Mouse (Mus musculus) v-Abl transformed pro-B cells (cell line): ENCODE measurements around the gene Pycr2.

ENCODE experiments used
- in situ Hi-C, 2 experiments: fragments of 400-800 bp; cut with MboI; formaldehyde crosslinking; loops; one replicate each; pipeline ENCODE4 v1.15.1; 2025; ENCODE audit not compliant: unreplicated experiment in 2 of 2

Pycr2 gene

DNA sequence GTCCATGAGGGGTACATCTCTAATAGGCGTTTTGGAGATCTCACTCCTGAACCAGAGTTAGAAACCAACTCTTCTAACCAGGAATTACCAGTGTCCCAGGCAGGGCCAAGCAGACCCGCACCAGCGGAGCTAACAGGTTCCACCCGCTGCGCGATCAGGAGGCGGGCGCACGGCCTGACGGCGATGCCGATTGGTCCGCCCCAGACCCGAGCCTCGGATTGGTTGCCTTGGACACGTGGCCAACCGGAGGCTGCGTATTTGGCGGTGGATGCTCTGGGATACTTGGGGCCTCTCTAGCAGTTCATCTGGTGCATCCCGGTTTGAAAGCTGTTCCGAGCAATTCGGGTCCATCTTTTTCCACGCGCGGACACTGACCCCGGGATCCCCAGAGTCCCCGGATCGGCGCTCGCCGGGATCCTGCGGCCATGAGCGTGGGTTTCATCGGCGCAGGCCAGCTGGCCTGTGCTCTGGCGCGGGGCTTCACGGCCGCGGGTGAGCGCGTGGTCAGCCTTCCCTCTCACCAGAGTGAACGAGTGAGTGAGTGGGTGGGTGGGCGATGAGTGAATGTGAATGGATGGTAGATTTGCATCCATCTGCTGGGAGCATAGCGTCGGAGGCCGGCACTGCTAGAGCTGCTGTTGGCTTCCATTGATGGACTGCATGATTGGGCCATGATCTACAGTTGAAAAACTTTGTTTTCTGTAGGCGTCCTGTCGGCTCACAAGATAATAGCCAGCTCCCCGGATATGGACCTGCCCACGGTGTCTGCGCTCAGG is at the start of gene Pycr2:
TSS of gene Pycr2 (plus strand) at position 255 of the 776 bp plus-strand sequence.
- in situ Hi-C loops = loop anchor here (5.0 to 25.0 kb wide), 4 partner anchors 68 to 958 kb away; no protein-coding TSS in a partner anchor

DNA sequence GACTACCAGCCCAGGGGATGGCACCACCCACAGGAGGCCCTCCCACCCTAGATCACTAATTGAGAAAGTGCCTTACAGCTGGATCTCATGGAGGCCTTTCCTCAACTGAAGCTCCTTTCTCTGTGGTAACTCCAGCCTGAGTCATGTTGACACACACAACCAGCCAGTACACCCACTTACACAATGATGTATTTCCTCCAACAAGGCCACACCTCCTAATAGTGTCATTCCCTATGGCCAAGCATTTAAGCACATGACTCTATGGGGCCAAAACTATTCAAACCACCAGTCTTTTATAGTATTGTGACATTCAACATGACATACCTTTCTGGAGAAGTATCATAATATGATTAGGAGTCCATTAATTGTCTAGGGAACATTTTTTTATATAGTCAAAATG is 45.3 kb upstream of the Pycr2 start:
- in situ Hi-C loops = loop anchor here (5.0 kb wide), 1 partner anchor 51 kb away; no protein-coding TSS in a partner anchor

DNA sequence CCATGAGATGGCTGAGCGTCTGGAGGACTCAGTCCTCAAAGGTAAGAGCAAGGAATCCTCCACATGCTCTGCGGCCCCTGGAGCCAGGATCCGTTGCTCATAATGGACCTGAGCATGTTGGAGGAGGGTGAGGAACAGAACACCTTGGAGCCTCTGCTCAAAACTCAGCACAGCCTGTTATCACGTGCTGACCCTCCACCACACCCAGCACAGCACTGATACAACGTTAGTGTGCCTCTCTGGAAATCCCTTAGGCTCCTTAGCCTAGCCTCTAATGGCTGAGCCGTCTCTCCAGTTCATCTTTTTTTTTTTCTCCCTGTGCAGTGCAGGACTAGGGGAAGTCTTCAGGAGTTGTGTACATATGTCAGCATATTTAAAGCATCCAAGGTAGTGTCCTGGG is 44.1 kb upstream of the Pycr2 start:
- in situ Hi-C loops = no loop called here

DNA sequence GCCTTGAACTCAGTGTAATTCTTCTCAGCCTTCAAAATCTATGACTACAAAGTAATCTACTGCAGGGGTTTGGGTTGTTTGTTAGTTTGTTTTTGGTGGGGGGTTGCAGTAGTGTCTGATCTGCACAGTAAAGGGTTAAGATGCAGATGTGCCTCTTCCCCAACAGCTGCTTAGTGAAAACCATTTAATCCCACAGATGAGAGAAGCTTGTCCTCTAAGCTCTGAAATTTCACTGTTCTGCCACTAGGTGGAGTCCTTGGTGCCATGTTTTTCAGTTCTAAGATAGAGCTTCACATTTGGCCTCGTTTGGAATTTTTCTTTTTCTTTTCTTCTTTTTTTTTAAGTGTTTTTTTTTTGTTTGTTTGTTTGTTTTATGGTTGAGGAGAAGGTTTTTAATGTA is 40.5 kb upstream of the Pycr2 start:
- in situ Hi-C loops = no loop called here

DNA sequence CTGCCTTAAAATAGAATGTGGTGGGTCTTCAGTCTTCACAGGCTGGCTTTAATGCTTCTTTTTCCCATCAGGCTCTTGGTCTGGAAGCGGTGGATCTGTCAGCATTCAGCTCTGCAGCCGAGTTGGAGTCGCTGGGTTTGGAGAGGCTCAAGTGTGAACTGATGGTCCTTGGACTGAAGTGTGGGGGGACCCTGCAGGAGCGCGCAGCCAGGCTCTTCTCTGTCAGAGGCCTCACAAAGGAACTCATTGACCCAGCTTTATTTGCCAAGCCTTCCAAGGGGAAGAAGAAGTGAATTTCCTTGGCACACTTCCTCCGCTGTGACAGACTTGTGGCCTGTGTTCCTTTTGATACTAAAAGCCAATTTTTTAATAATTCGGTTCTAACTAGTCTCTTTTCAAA is 38.1 kb upstream of the Pycr2 start:
- in situ Hi-C loops = no loop called here

DNA sequence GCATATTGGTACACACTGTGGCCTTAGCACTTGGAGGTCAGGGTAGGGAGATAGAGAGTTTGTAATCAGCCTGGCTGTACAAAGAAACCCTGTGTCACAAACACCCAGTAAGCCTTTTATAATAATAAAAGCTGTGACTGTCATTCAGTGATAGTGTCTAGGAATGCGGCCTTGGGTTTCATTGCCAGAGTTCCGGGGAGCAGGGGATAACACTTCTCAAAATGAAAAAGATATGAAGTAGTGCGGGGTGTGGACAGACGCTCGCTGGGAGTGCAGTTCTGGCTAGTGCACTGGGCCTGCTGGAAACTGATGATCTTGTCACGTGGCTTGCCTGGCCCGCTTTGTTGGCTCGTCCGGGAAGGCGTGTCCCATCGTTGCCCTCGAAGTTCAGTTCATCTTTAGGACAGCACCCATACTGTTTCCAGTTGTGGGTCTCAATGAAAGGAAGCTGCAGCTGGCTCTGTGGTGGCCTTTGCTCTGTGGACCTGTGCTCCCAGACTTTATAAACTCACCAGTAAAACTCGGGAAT is 33.9 kb upstream of the Pycr2 start:
- in situ Hi-C loops = loop anchor here in 1 of 2 experiments (10.0 kb wide), 2 partner anchors 675 to 745 kb away; no protein-coding TSS in a partner anchor

DNA sequence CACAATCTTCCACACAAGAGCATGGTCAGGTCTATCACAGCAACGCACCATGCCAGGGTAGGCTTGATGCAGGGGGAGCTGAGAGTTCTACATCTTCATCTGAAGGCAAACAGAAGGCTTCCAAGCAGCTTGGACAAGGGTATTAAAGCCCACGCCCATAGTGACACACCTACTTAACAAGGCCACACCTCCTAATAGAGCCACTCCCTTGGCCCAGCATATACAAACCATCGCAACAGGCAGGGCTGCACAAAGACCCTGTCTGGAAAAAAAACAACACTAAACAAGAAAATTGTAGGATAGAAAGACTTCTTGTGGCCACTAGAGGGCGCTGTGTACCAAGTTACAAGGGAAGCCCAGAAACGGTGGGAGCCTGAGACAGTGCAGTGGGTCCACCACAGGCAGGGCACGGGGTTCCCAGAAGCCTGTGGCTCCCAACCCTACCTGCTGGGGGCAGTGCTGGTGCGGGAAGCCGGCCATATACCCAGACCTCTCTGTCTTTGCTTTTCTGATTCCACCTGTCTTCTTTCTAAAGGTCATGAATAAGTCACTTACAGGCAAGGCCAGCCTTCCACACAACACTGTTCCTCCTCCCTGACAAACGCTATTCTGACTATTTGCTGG is 30.1 kb upstream of the Pycr2 start:
- in situ Hi-C loops = loop anchor here in 1 of 2 experiments (10.0 kb wide), 2 partner anchors 671 to 741 kb away; no protein-coding TSS in a partner anchor

DNA sequence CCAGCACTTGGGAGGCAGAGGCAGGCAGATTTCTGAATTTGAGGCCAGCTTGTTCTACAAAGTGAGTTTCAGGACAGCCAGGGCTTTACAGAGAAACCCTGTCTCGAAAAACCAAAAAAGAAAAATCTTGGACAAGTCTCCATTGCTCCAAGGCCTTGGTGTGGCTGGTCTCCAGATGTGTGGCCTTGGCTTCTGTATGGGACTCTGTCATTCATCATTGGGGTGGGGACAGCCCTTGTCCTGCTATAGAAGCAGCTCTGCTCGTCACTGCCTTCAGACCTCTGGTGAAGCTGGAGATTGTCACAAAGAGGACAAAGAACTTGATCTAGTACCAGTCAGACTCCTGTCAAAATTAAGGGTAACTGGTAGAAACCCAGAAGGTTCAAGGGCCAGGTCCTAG is 29.5 kb upstream of the Pycr2 start:
- in situ Hi-C loops = loop anchor here (5.0 to 25.0 kb wide), 6 partner anchors 38 to 963 kb away; partner anchors contain the start of gene Lbr (in 1 of the 2)

DNA sequence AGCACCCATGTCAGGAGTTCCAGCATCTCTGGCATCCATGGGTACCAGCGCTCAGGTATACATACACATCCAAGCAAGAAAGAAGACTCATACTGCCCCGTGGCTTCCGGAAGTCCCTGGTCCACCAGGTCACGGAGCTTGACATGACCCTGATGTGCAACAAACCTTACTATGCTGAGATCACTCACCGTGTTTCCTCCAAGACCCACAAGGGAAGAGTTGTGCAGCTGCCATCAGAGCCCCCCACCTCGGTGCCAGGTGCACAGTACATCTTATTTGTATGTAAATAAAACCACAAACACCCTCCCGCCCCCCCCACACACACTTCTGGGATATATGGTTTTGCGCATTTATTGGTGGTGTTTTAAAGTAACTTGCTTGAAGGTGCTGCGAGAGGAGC is 29.0 kb upstream of the Pycr2 start:
- in situ Hi-C loops = loop anchor here (5.0 to 25.0 kb wide), 6 partner anchors 37 to 962 kb away; partner anchors contain the start of gene Lbr (in 1 of the 2)

DNA sequence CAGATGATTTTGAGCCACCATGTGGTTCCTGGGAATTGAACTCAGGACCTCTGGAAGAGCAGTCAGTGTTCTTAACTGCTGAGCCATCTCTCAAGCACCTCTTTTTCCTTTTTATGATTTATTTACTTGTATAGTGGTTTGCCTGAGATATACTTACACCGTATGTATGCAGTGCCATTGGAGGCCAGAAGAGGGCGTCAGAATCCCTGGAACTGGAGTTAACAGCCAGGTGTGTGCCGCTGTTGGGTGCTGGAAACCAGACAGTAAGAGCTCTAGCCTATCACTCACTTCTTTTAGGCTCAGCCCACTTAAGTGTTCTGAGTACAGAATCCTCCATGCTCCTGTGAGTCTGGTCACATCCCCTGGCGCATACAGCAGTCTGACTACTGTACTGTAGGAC is 26.6 kb upstream of the Pycr2 start:
- in situ Hi-C loops = loop anchor here (5.0 to 25.0 kb wide), 6 partner anchors 35 to 960 kb away; partner anchors contain the start of gene Lbr (in 1 of the 2)

DNA sequence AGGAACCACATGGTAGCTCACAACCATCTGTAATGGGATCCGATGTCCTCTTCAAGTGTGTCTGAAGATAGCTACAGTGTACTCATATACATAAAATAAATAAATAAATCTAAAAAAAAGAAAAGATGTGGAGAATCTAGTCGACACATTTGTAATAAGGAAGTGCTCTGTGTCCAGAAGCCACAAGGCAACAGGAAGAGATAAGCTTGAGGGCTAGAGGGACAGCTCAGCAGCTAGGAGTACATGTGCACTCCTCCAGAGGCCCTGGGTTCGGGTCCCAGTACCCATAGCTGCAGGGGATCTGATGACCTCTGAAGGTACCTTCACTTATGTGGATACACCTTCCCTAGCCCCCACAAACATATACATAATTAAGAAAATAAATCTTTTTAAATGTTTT is 22.3 kb upstream of the Pycr2 start:
- in situ Hi-C loops = loop anchor here (10.0 to 25.0 kb wide), 3 partner anchors 273 to 956 kb away; partner anchors contain the start of gene Lbr (in 1 of the 2)

DNA sequence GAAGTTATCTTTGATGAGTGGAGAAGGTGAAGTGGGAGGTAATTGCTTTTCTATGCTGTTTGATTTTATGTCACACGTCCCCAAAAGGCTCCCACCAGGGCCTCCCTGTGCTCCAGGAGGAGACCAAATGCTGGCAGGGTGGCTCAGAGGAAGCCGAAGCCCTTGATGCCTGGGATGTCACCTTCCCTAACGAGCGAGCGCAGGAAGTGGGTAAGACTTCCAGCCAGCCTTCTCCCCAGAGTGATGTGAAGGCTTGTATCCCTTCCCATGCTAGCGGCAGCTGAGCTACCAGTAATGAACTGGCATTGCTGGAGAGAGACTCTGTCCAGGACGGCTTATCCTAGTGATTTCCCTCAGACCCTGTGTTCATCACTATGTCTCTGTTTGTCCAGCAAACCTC is 20.4 kb upstream of the Pycr2 start:
- in situ Hi-C loops = loop anchor here (10.0 to 25.0 kb wide), 3 partner anchors 271 to 954 kb away; partner anchors contain the start of gene Lbr (in 1 of the 2)

DNA sequence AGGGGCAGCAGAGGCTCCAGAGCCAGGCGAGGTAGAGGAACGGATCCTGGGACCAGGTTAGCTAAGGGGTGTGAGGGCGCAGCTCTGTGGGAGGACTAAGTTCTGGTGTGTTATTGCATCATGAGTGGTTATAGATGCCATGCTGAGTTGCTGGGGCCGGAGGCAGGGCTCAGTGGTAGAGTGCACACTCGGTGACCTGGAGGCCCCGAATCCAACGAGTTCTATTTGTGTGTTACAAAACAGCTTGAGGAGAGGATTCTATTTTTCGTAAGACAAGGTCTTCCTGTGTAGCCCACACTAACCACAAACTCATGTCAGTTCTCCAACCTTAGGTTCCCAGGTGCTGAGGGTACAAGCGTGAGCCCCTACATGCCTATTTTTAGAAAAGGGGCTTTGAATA is 19.6 kb upstream of the Pycr2 start:
- in situ Hi-C loops = loop anchor here (10.0 to 25.0 kb wide), 3 partner anchors 270 to 953 kb away; partner anchors contain the start of gene Lbr (in 1 of the 2)

DNA sequence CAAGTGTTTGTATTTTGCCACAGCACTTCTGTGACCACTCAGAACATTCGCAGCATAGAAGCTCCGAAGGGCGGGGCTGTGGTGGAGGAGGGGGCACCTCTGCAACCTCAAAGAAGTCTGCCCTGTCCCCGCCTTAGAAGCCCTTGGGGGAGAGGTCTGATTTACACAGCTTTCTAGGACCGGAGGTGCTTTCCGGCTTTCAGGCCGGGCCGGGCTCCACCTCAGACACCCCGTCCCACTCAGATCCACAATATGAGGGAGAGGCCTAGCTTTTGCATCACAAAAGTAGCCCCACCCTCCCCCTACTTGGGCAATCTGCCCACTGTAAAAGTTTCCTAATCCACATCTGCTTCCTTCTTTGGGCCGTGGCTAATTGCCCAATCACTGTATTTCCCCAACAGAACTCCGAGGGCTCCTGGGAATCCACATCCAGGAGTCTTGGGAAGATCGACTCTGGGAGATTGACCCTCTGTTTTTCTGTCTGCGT is 15.5 kb upstream of the Pycr2 start:
- in situ Hi-C loops = loop anchor here (10.0 to 25.0 kb wide), 3 partner anchors 266 to 949 kb away; partner anchors contain the start of gene Lbr (in 1 of the 2)

DNA sequence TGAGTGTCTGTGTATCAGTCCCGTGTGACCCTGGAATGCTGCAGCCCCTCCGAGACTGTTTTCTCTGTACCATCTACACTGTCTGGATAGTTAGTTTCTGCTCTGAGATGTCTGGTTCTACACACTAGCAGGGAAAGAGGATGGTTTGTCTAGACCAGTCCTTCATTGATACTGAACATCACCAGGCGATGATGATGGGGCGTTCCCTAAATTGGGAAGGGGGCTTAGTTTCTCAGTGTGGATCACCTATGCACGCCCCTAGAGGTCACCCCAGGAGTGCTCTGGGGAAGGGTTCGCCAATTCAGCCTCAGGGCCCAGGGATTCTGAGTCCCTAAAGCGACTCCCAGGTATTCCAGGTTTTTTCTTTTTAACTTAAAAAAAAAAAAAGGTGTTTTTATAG is 14.9 kb upstream of the Pycr2 start:
- in situ Hi-C loops = loop anchor here (10.0 to 25.0 kb wide), 3 partner anchors 266 to 948 kb away; partner anchors contain the start of gene Lbr (in 1 of the 2)

DNA sequence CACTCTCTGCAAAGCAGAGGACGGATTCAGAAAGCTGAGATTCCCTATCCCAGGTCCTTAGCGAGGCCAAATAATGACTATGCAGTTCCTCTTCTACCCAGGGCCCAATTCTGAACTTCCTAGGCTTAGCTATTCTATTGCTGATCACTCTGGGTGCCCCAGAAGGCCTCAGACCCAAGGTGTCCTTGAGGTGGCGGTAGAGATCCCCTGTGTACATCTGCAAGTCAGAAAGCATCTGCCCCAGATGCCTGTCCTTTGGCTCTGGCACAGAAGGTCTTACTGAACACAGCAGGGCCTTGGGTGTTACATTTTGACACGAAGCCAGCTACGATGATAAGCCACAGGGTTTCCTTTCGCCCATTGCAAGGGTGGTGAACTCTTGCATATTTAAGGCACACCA is 14.3 kb upstream of the Pycr2 start:
- in situ Hi-C loops = loop anchor here (10.0 to 25.0 kb wide), 4 partner anchors 265 to 947 kb away; partner anchors contain the start of gene Lbr (in 1 of the 2)

DNA sequence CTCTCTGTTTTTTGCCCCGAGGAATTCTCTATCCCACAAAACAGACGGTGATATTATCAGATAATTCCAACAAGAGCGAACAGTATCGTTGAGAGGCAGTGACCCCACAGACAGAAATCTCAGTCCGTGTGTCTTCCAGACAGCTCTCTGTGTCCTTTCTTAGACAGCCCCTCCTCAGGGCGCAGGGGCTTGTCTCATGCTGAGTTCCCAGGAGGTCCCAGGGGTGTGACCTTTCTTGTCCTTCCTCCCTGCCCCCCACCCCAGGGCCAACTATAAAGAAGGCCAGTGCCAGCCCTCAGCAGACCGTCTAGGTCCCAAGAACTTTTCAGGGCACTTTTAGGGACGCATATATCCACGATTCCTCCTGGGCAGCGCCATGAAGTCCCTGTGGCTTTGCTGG is 11.3 kb upstream of the Pycr2 start, which contains the start of gene Lefty2:
TSS of gene Lefty2 (plus strand) at position 301 of the 400 bp plus-strand sequence.
- in situ Hi-C loops = loop anchor here in 1 of 2 experiments (10.0 to 25.0 kb wide), 3 partner anchors 344 to 944 kb away; partner anchors contain the start of gene Lbr

DNA sequence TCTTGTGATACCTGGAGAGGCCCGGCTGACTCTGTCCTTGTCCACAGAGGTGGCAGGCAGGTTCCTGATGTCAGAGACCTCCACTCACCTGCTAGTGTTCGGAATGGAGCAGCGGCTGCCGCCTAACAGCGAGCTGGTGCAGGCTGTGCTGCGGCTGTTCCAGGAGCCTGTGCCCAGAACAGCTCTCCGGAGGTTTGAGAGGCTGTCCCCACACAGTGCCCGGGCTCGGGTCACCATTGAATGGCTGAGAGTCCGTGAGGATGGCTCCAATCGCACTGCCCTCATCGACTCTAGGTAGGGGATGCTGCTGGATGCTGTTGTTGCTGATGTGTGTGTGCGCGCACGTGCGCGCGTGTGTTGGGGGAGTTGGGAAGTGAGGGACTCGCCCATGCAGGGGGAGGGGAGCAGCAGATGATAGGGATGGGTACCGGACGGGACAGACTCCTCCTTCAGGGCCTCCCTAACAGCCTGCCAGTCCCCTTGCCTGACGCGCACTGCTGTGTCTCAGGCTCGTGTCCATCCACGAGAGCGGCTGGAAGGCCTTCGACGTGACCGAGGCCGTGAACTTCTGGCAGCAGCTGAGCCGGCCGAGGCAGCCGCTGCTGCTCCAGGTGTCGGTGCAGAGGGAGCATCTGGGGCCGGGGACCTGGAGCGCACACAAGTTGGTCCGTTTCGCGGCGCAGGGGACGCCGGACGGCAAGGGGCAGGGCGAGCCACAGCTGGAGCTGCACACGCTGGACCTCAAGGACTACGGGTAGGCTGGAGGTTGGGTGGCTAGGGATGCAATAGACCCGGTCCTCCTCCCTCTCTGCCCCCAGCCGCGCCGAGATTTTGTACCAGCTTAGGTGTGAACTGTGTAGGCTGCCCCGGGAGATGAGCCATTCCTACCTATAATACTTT is 9.8 kb upstream of the Pycr2 start:
- in situ Hi-C loops = loop anchor here in 1 of 2 experiments (10.0 to 25.0 kb wide), 3 partner anchors 343 to 943 kb away; partner anchors contain the start of gene Lbr

DNA sequence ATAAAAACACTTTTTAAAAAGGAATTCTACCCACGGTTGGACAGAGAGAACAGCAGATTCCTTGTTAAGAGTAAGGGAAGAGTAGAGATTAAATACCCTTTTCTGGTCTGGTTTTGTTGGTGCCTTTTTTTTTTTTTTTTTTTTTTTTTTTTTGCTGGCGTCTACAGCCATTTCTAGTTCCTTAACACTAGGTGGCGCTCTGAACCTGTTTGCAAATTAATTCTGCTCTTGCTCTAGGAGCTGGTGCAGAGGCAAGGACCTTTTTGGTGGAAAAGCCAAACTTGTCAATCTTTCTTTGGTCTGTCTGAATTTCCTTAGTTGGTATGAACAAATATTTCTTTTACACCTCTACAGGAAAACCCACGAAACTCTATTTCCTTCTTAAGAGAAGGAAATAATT is 3.0 kb upstream of the Pycr2 start:
- in situ Hi-C loops = loop anchor here (5.0 to 25.0 kb wide), 4 partner anchors 71 to 961 kb away; no protein-coding TSS in a partner anchor
